Mouse (Mus musculus) CH12.LX (cell line): Measurements from ENCODE around the gene Pfkl.

Experiments used
- CHD1 ChIP-seq: IDR thresholded peaks from 2 replicates; pipeline ENCODE4 v1.6.1; 2012; ENCODE audit warnings: low read depth, low read length, improper control_type of control experiment, inconsistent platforms
- CTCF ChIP-seq, 2 experiments: IDR thresholded peaks in 1 of 2; conservative IDR thresholded peaks in 1 of 2; 2 replicates each; pipeline ENCODE4 v1.5.1; 2011 to 2012; ENCODE audit warnings: low read depth in 2 of 2, low read length in 2 of 2, improper control_type of control experiment in 1 of 2, inconsistent platforms in 1 of 2, mild to moderate bottlenecking in 1 of 2, moderate library complexity in 1 of 2
- EP300 ChIP-seq: IDR thresholded peaks from 2 replicates; pipeline ENCODE4 v1.6.1; 2011; ENCODE audit warnings: low read length, improper control_type of control experiment
- ETS1 ChIP-seq: conservative IDR thresholded peaks from 2 replicates; pipeline ENCODE4 v1.6.1; 2012; ENCODE audit warnings: low read depth, mild to moderate bottlenecking, inconsistent platforms, low read length, improper control_type of control experiment, moderate library complexity
- MAFK ChIP-seq: IDR thresholded peaks from 2 replicates; pipeline ENCODE4 v1.6.1; 2011; ENCODE audit warnings: low read length, improper control_type of control experiment; ENCODE audit not compliant: insufficient replicate concordance
- MAZ ChIP-seq: IDR thresholded peaks from 2 replicates; pipeline ENCODE4 v1.6.1; 2012; ENCODE audit warnings: low read depth, mild to moderate bottlenecking, inconsistent platforms, low read length, improper control_type of control experiment, moderate library complexity
- MXI1 ChIP-seq: IDR thresholded peaks from 2 replicates; pipeline ENCODE4 v1.6.1; 2011; ENCODE audit warnings: mild to moderate bottlenecking, low read depth, low read length, improper control_type of control experiment
- NRF1 ChIP-seq: IDR thresholded peaks from 2 replicates; pipeline ENCODE4 v1.6.1; 2014; ENCODE audit warnings: low read depth, mild to moderate bottlenecking, inconsistent platforms, low read length, improper control_type of control experiment, moderate library complexity
- PAX5 ChIP-seq: IDR thresholded peaks from 2 replicates; pipeline ENCODE4 v1.6.1; 2012; ENCODE audit warnings: low read length, inconsistent platforms, mixed read lengths
- POLR2A ChIP-seq: IDR thresholded peaks from 2 replicates; pipeline ENCODE4 v1.6.1; 2011; ENCODE audit warnings: low read depth, mild to moderate bottlenecking, improper control_type of control experiment, low read length
- SIN3A ChIP-seq: IDR thresholded peaks from 2 replicates; pipeline ENCODE4 v1.6.1; 2012; ENCODE audit warnings: low read length, improper control_type of control experiment, inconsistent platforms
- TCF12 ChIP-seq: IDR thresholded peaks from 2 replicates; pipeline ENCODE4 v1.6.1; 2014; ENCODE audit warnings: low read depth, mild to moderate bottlenecking, inconsistent platforms, low read length, improper control_type of control experiment
- ZC3H11A ChIP-seq: IDR thresholded peaks from 2 replicates; pipeline ENCODE4 v1.6.1; 2012; ENCODE audit warnings: low read depth, mild to moderate bottlenecking, inconsistent platforms, low read length, improper control_type of control experiment

DNA sequence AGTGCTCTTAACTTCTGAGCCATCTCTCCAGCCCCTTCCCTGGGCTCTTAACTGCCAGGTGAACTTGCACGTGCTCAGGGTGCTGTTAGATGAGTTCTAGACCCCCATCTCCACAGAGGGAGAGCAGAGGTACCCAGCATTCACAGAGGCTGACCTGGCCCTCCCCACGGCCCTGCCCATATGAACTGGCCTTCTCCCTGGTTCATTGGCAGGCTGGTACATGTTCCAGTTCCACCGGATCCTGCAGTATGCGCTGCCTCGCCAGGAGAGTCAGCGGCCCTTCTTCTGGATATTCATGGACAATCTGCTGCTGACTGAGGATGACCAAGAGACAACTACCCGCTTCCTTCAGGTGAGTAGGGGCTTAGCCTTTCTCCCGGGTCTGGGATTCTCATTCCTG lies 47.2 kb upstream of the Pfkl start:
- TF ChIP-seq POLR2A (no peak), CTCF (conservative IDR thresholded peaks at IDR 0.05 in 1 of 2, IDR thresholded peaks at IDR 0.05 in 1 of 2; ENCODE audit: low read depth in 2 of 2, low read length in 2 of 2) (no peak), MAZ (no peak), CHD1 (no peak), EP300 (no peak), MAFK (no peak), TCF12 (no peak), NRF1 (no peak), ZC3H11A (no peak), ETS1 (no peak), SIN3A (no peak), PAX5 (no peak), MXI1 (no peak)
